Mouse (Mus musculus): Measurements from ENCODE around the gene 9030612E09Rik. TPM values are rescaled to one million over a fixed set of nuclear protein-coding genes. Genes with fewer than 3 reads are reported as not detected.

The 9030612E09Rik gene
- total RNA-seq (2023): not detected

GRCm38 (mm10) chr10:43174326-43175155, at the start of gene 9030612E09Rik, which contains the start of gene Sobp:
Gene 9030612E09Rik (plus strand): TSS chr10:43174704.
Gene Sobp (minus strand): TSS chr10:43174530.

GRCm38 (mm10) chr10:43220910-43221625, 46.6 kb downstream of the 9030612E09Rik start, which contains the start of gene Pdss2:
Gene Pdss2 (plus strand): TSS chr10:43221486.

Other genes starting within 250 kb of the 9030612E09Rik start
- gene Sobp, start 174 bp upstream of the 9030612E09Rik start, total RNA-seq (2023): not detected
- gene Pdss2, start 46.8 kb downstream of the 9030612E09Rik start, total RNA-seq (2023): 19.0 TPM